In the genomic region with DNA sequence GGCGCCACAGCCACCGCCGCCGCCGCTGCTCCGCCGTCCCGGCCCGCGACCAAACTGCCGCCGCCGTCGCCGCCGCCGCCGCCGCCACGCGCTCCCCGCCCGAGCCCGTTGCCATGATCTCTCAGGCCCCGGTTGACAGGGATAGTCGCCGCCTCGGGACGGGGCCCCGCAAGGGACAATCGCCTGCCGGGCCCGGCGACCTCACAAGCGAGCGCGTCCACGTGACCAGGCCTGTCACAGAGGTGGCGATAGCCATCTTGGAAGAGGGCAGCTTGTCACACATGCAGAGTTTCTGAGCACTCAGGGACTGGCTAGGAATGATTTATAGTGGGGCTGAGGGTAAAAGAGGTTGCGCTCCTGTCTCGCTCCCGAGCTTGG, we compare ENCODE assay signal across 7 mouse cellular contexts. TPM values are rescaled to one million over a fixed set of nuclear protein-coding genes. Genes with fewer than 3 reads are reported as not detected.
DNase-seq lines count a peak whose midpoint lies in the region; ATAC-seq and TF ChIP-seq lines count a peak whose summit lies in the region.

A gene (minus strand): TSS at position 270 of the 378 bp plus-strand sequence.

- peak within 1 kb of the TSS; percentile 99 for H3K4me2 ChIP-seq in intestine, postnatal 0 days (replicated peaks; ENCODE audit: low read depth)
- peak within 1 kb of the TSS; percentile 98 for H3K4me2 ChIP-seq in midbrain, embryonic 12.5 days (replicated peaks)

- H3K9ac ChIP-seq in intestine, postnatal 0 days (ENCODE audit: low read depth, low read length), result peak within 1 kb of the TSS; percentile 92
- peak within 1 kb of the TSS; percentile 91 for H3K9ac ChIP-seq in midbrain, embryonic 12.5 days (replicated peaks)

- TF ChIP-seq CTCF in intestine, postnatal 0 days (IDR thresholded peaks at IDR 0.05; ENCODE audit: low read depth), result no peak
- no peak for TF ChIP-seq CTCF in small intestine, adult 2 months (IDR thresholded peaks at IDR 0.05; ENCODE audit: extremely low read depth, insufficient read length, insufficient replicate concordance, low read depth, low read length)

- intact Hi-C loops in left cerebral cortex, postnatal 4 days (cut with DNase I), result no loop called here

- H3K36me3 ChIP-seq in embryonic facial prominence, embryonic 10.5 days (replicated peaks), result 0 out of 2 replicates have a peak, but pooled peaks cover 4% of the 10 kb centered on the region
- H3K36me3 ChIP-seq in intestine, postnatal 0 days (ENCODE audit: control insufficient read depth, insufficient read depth), result no peaks in the 10 kb centered on the region
- no peaks in the 10 kb centered on the region for H3K36me3 ChIP-seq in midbrain, embryonic 12.5 days
- no peaks in the 10 kb centered on the region for H3K36me3 ChIP-seq in small intestine, adult 2 months (ENCODE audit: control insufficient read depth, insufficient read depth, low read length)

- no peaks in the 10 kb centered on the region for H3K9me3 ChIP-seq in embryonic facial prominence, embryonic 10.5 days
- H3K9me3 ChIP-seq in intestine, postnatal 0 days (ENCODE audit: control insufficient read depth), result no peaks in the 10 kb centered on the region
- H3K9me3 ChIP-seq in midbrain, embryonic 12.5 days, result no peaks in the 10 kb centered on the region

- TF ChIP-seq POLR2A in small intestine, adult 2 months (IDR thresholded peaks at IDR 0.05; ENCODE audit: low read depth, low read length), result no peak; the same call in 1 of the 2 replicates

- peak within 1 kb of the TSS; percentile 87 for H3K4me3 ChIP-seq in embryonic facial prominence, embryonic 10.5 days
- peak within 1 kb of the TSS; percentile 87 for H3K4me3 ChIP-seq in intestine, postnatal 0 days (ENCODE audit: low read depth, low read length)
- peak within 1 kb of the TSS; percentile 89 for H3K4me3 ChIP-seq in midbrain, embryonic 12.5 days
- H3K4me3 ChIP-seq in small intestine, adult 2 months (ENCODE audit: low read depth, low read length), result peak within 1 kb of the TSS; percentile 93

- H3K27me3 ChIP-seq in embryonic facial prominence, embryonic 10.5 days (replicated peaks; ENCODE audit: low read depth, poor library complexity, severe bottlenecking), result peaks cover 16% of the 10 kb centered on the region; the same call in 1 of the 2 replicates
- 0 out of 2 replicates have a peak, but pooled peaks cover under 1% of the 10 kb centered on the region for H3K27me3 ChIP-seq in intestine, postnatal 0 days (replicated peaks; ENCODE audit: control insufficient read depth, insufficient read depth, low read length)
- H3K27me3 ChIP-seq in midbrain, embryonic 12.5 days, result peaks cover 5% of the 10 kb centered on the region
- H3K27me3 ChIP-seq in small intestine, adult 2 months (ENCODE audit: control insufficient read depth, insufficient read depth, low read length), result no peaks in the 10 kb centered on the region

- H3K4me1 ChIP-seq in embryonic facial prominence, embryonic 10.5 days, result peaks cover 31% of the 10 kb centered on the region
- peaks cover 7% of the 10 kb centered on the region for H3K4me1 ChIP-seq in intestine, postnatal 0 days (replicated peaks; ENCODE audit: control insufficient read depth, insufficient read depth, low read length)
- peaks cover 22% of the 10 kb centered on the region for H3K4me1 ChIP-seq in midbrain, embryonic 12.5 days
- peaks cover 16% of the 10 kb centered on the region for H3K4me1 ChIP-seq in small intestine, adult 2 months (ENCODE audit: control insufficient read depth, insufficient read depth, insufficient read length, low read length)

- peak; percentile 97 for DNase-seq in adrenal gland, postnatal 10 days
- peak; percentile 94 for DNase-seq in embryonic facial prominence, embryonic 10.5 days (ENCODE audit: low spot score)
- peak; percentile 38 for DNase-seq in gonadal fat pad, adult 2 months (ENCODE audit: low read depth)
- peak; percentile 95 for DNase-seq in left cerebral cortex, postnatal 4 days

- ATAC-seq in intestine, postnatal 0 days, result peak; percentile 89
- ATAC-seq in midbrain, embryonic 12.5 days (ENCODE audit: low FRiP score, low read depth), result peak; percentile 90

- WGBS in embryonic facial prominence, embryonic 10.5 days, result 1% methylated on average over 42 of the region's 42 CpGs
- under 1% methylated on average over 42 of the region's 42 CpGs for WGBS in intestine, postnatal 0 days
- WGBS in midbrain, embryonic 12.5 days, result under 1% methylated on average over 33 of the region's 42 CpGs
- WGBS in small intestine, adult 2 months, result under 1% methylated on average over 42 of the region's 42 CpGs

- H3K27ac ChIP-seq in embryonic facial prominence, embryonic 10.5 days (replicated peaks), result peak within 1 kb of the TSS; percentile 88
- H3K27ac ChIP-seq in intestine, postnatal 0 days (ENCODE audit: low read depth, low read length), result peak within 1 kb of the TSS; percentile 76
- peak within 1 kb of the TSS; percentile 80 for H3K27ac ChIP-seq in midbrain, embryonic 12.5 days (replicated peaks)
- H3K27ac ChIP-seq in small intestine, adult 2 months (ENCODE audit: insufficient read depth, low read depth, low read length), result peak within 1 kb of the TSS; percentile 6

RNA-seq across cellular contexts. Expression of the gene that starts here (rescaled TPM):
- 1 to 10 TPM in 1 of 2 experiments, under 1 TPM in 1; 0.84 to 2.2 TPM for total RNA-seq in adrenal gland, postnatal 10 days (2021)
- 0.55 and 0.85 TPM in 2 replicates for polyA plus RNA-seq in embryonic facial prominence, embryonic 10.5 days (2016; fragmentation: Nextera tagmentation; extraction: Ambion mirVana)
- polyA plus RNA-seq in gonadal fat pad, adult 2 months (2012; rRNA removed), result 1.3 and 2.1 TPM in 2 replicates
- 0.38 and 0.44 TPM in 2 replicates for polyA plus RNA-seq in intestine, postnatal 0 days (2015; fragmentation: Nextera tagmentation; extraction: Ambion mirVana)
- 1 to 10 TPM; 8.7 to 9.6 TPM for total RNA-seq in left cerebral cortex, postnatal 4 days (2021)
- 4.2 and 5.0 TPM in 2 replicates for polyA plus RNA-seq in midbrain, embryonic 12.5 days (2016; fragmentation: Nextera tagmentation; extraction: Ambion mirVana)
- 0.48 and 0.91 TPM in 2 replicates for polyA plus RNA-seq in small intestine, adult 2 months (2012; rRNA removed)

Comparison
In these comparisons a context has a peak if more than half of its experiments do, and no peak if none do; other contexts are left out.
1. Peak in every context shown above with its lines: DNase-seq, ATAC-seq, H3K4me3 ChIP-seq and H3K27ac ChIP-seq.
2. Peak in DNase-seq, H3K4me3 ChIP-seq and H3K27ac ChIP-seq in embryonic facial prominence, embryonic 10.5 days; RNA of the gene not detected or under 1 TPM.
3. Peak in ATAC-seq, H3K4me3 ChIP-seq, H3K27ac ChIP-seq, H3K9ac ChIP-seq and H3K4me2 ChIP-seq in intestine, postnatal 0 days; RNA of the gene not detected or under 1 TPM.
4. DNase-seq: peak in every context shown above with its lines; median percentile 97 in adrenal gland, postnatal 10 days; 95 in left cerebral cortex, postnatal 4 days; 94 in embryonic facial prominence, embryonic 10.5 days; 38 in gonadal fat pad, adult 2 months.
5. H3K27ac ChIP-seq: peak in every context shown above with its lines; median percentile 88 in embryonic facial prominence, embryonic 10.5 days; 80 in midbrain, embryonic 12.5 days; 76 in intestine, postnatal 0 days; 6 in small intestine, adult 2 months.